Mouse (Mus musculus) small intestine, adult 10 weeks (tissue): ENCODE data around the gene Dnajb13. TPM values are rescaled to one million over a fixed set of nuclear protein-coding genes. Genes with fewer than 3 reads are reported as not detected.

Experiments
- polyA plus RNA-seq: library from polyadenylated mRNA; stranded (reverse); fragments of 350-450 nt; fragmentation: Illumina TruSeq; extraction: RNeasy Lipid Tissue Mini Kit (QIAGEN cat#74804); gene quantifications from one replicate; pipeline ENCODE4 v1.2.3, GENCODE M21; 2014; ENCODE audit warnings: low replicate concordance

The Dnajb13 gene
- polyA plus RNA-seq, result not detected

DNA sequence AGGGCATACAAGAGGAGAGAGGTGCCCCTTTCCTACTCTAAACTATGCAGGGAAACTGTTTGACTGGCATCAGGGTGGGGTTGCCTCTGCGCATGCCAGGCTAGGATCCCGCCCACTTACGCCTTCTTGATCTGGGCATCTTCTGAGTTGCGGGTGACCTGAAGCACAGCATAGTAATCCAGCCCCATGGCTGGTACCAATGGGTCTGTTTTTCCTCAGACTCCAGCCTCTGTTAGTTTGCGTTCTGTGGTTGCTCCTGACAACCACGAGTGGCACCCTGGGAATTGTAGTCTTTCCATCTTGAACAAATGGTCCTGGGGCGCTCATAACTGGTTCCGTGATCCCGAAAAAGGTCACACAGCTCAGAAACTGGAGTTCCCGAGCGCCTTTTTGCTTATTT lies at the start of gene Dnajb13:
Gene Dnajb13 (minus strand): TSS at position 388 of the 400 bp plus-strand sequence.

DNA sequence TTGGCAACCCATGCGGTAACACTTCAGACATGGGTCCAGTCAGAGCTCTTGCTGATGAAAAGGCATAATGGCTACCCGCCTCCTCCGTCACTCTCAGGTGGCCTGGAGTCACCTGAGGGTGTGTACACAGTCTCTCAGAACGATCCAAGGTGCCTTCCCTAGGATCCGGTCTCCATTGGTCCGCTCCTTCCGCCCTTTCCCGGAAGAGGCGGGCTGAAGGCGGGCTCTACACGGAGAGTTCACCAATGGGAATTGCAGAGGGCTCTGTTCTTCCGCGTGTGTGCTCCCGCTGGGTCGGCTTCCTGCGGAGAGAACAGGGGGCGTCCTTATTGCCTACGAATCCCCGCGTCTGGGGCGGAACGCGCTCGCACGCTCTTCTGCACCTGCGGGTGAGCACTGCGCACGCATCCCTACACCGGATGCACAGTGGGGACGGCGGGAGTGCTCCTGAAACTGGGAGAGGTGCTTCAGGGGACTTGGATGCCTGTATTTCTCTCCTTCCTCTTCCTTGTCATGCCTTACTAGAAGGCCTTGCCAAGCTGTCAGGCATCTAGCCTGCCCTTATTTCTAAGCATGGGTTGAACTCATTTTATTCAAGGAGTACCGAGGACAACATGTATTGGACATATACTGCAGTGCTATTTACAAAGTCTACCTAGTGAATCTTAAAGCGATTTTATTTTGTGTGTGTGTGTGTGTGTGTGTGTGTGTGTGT lies 22.2 kb upstream of the Dnajb13 start, which contains the start of gene Coa4:
Gene Coa4 (plus strand): TSS at position 268 of the 715 bp plus-strand sequence.

GRCm38 (mm10) chr7:100493117-100493483 lies 21.7 kb downstream of the Dnajb13 start, which contains the start of gene Ucp2:
TSS of gene Ucp2 (plus strand) at chr7:100493337.

DNA sequence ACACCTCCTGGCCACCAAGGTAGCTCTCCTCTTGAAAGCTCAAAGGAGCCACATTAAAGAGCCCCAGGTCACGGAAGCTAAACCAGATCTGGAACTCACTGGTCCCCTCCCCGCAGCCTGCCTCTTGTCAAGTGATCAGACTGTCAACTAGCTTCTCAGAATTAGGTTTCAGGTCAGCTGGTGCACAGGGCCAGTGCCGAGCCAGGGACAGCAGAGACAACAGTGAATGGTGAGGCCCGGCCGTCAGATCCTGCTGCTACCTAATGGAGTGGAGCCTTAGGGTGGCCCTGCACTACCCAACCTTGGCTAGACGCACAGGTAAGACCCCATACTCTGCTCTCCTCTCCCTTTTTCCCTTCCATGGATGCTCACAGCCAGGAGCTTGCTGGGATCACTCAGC lies 42.0 kb downstream of the Dnajb13 start, which contains the start of gene Ucp3:
Gene Ucp3 (plus strand): TSS at position 214 of the 400 bp plus-strand sequence.

Other genes with a start within 250 kb of the Dnajb13 start
- gene P4ha3, start 229.4 kb downstream of the Dnajb13 start, polyA plus RNA-seq, result not detected
- gene C2cd3, start 142.7 kb downstream of the Dnajb13 start, polyA plus RNA-seq, result 25.6 TPM
- 144 TPM for gene Ppme1, start 142.7 kb downstream of the Dnajb13 start, polyA plus RNA-seq
- 0.59 TPM for gene Ucp3, start 42.0 kb downstream of the Dnajb13 start, polyA plus RNA-seq
- gene Ucp2, start 21.6 kb downstream of the Dnajb13 start, polyA plus RNA-seq, result 16.6 TPM
- gene Coa4, start 22.1 kb upstream of the Dnajb13 start, polyA plus RNA-seq, result 27.8 TPM
- 578 TPM for gene Rab6a, start 92.5 kb upstream of the Dnajb13 start, polyA plus RNA-seq
- gene Mrpl48, start 93.3 kb upstream of the Dnajb13 start, polyA plus RNA-seq, result 45.1 TPM
- gene Plekhb1, start 147.5 kb upstream of the Dnajb13 start, polyA plus RNA-seq, result 6.8 TPM
- gene Fam168a, start 191.7 kb upstream of the Dnajb13 start, polyA plus RNA-seq, result 11.5 TPM